Mouse (Mus musculus) embryo, embryonic 10.5 days (tissue): Measurements from ENCODE around the gene Irs2.
A peak's percentile ranks its signal among the peaks of the same experiment; 100 is the strongest.

Source experiments
- DNase-seq: peaks from one replicate; pipeline ENCODE4 v3.0.0-alpha.2; 2015; ENCODE audit warnings: low spot score

Gene Irs2

DNA sequence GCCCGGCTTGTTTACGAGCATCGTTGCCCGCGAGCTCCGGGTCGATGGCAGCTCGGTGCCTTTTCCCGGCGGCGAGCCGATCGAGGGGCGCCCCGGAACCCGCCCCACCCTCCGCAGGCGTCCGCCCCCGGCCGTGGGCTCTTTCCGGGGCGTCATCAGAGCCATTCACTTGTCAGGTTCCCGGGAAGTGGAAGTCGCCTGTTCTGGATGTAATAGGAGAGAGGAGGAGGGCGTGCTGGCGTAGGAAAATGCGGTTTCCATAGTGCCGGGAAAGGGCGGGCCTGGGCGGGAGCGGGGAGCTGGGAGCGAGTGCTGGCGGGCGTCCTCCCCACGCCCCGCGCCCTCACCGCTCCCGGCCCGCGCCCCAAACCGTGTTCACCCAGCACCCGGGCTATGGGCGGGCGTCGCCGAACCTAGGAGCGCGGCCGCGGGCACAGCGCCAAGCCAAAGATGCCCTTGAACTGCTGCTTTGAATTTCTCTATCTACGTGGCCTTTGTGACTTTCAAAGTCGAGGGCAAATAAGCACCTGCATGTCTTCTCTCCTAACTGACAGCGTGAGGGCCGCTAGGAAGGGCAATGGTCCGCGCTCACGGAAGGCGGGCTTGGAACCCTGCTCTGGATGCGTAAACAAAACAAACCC lies 1.3 kb upstream of the Irs2 start:
- peak; percentile 82 for DNase-seq

DNA sequence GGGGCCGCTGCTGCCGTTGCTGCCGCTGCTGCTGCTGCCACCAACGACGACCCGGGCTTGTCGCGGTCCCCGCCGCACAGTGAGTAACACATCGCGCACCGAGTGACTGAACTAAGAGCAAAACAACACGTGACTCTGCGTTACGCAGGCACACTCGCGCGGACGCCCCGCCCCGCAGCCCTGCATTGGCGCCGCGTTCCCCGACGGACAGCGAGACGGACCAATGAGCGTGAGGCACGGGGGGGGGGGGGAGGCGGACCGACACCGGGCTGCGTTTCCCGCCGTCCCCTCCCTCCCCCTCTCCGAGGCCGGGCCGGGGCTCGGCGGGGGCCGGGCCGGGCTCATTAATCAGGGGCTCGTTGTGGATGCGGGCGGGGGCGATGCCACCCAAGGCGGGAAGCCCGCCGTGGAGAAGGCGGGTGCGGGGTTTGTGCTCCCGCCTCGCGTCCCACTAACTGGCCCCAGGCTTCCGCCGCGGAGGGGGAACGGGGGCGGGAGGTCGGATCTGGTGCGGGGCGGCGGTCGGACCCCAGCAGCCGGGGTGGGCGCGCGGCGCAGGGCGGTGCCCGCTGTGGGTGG lies 673 bp upstream of the Irs2 start:
- DNase-seq, result peak; percentile 97

DNA sequence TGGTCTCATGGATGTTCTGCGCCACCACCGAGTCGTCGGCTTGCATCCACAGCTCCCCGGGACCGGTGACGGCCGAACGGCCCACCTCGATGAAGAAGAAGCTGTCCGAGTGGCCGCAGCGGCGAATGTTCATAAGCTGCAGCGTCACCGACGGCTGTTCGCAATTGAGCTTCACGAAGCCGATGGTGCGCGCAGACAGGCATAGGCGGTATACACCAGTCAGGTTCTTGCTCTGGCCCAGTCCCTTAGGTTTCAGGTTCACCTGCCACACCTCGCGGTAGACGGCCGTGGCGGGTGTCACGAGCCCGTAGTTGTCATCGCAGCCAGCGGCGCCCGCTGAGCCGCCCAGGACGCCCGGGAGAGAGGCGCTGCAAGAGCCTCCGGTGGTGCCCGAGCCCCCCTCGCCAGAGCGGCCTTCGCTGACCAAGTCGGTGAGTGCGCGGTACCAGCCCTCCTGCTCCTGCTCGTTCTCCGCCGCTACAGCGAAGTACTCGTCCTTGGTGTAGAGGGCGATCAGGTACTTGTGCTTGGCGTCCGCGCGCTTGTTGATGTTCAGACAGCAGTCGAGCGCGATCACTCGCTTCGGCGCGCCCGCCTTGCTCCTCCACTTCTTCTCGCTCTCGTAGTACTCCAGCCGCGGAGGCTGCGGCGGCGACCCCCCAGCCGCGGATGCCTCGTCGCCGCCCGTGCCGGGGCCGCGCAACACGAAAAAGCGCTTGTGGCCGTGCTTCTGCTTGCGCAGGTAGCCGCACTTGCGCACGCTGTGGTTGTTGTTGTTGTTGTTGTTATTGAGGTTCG lies 478 bp downstream of the Irs2 start:
- DNase-seq, result peak; percentile 74

DNA sequence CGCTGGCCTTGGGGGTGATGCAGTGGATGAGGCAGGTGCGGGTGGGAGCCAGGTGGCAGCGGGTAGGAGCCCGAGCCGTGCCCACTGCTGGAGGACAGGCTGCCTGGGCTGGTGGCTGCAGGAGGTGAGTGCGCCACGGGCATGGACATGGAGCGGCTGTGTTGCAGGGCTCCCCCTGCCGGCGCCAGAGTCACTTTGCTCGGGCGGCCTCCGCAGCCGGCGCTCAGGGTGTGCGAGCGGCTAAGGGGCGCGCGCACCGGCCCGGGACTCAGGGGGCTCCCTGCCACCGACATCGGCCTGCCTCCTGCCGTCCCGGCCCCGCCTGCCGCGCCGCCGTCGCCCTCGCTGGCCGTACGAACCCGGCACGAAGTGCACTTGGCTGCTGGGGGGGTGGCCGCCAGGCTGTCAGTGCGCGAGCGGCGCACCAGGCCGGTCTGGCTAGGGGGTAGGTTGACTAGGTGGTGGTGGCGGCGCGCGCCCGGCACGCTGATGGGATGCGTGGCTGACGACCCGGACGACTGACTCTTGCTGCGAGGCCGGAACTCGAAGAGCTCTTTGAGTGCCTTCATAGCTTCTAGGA lies 1.2 kb downstream of the Irs2 start:
- DNase-seq, result peak; percentile 92

DNA sequence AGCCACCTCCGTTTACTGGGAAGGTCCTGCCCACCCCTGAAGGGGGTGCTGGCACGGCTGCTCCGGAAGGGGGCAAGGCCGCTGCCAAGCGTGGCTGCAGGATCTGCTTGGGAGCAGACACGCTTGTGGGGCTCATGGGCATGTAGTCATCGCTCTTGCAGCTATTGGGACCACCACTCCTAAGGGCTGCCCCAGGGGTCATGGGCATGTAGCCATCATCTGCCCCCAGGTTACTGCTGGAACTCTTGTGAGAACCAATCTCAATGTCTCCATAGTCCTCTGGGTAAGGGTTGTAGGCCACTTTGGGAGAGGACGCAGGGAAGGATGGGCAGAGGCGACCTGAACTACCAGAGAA lies 2.0 kb downstream of the Irs2 start:
- no peak for DNase-seq

DNA sequence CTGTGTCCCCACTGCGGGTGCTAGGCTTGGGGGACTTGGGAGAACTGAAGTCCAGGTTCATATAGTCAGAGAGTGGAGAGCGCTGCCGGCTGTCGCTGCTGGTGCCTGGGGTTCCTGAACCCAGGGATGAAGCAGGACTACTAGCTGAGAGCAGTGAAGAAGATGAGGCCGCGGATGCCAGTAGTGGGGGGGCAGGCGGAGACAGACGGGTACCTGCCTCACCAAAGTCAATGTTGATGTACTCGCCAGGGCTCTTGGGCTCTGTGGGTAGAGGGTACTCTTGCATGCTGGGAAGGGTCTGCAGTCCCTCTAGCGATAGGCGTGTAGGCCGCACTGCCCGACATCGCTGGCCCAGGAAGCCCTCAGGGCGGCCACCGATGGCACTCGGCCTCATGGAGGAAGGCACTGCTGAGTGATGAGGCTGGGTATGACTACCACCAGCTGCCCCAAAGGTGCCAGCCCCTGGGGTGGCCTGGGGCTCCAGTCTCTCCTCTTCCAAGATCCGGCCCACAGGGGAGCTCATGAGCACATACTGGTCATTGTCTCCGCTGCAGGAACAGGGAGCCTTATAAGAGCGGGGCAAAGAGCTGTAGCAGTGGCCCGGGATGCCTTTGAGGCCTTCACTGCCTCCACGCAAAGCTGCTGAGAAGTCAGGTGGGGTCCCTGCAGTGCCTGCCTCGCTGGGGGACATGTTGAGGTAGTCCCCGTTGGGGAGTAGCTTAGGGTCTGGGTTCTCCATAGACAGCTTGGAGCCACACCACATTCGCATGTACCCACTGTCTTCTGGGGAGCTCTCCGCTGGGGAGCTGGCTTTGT lies 2.6 kb downstream of the Irs2 start:
- no peak for DNase-seq

DNA sequence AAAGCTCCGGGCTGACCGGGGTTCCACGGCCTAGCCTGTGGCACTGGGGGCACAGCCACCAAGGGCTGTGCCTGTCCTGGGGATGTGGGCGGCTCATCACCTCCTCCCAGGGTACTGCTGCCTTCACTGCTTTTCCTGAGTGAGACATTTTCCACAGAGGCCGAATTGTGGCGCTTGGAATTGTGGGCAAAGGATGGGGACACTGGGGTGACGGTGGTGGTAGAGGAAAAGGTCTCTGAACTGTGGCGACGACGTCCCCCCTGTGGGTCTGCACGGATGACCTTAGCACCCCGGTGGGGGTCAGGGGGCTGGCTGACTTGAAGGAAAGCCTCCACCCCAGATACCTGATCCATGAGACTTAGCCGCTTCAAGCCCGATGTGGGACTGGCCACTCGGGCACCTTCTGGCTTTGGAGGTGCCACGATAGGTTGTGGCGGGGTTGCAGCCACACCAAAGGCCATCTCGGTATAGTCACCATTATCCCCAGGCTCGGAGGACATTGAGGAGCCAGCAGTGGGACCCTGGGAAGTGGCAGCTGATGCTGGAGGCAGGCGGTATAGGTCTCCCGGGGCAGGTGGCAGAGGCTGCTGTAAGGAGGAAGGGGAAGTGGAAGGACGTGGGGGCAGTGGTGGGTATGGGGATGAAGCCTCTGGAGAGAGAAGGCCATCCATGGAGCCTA lies 3.3 kb downstream of the Irs2 start:
- DNase-seq, result no peak

DNA sequence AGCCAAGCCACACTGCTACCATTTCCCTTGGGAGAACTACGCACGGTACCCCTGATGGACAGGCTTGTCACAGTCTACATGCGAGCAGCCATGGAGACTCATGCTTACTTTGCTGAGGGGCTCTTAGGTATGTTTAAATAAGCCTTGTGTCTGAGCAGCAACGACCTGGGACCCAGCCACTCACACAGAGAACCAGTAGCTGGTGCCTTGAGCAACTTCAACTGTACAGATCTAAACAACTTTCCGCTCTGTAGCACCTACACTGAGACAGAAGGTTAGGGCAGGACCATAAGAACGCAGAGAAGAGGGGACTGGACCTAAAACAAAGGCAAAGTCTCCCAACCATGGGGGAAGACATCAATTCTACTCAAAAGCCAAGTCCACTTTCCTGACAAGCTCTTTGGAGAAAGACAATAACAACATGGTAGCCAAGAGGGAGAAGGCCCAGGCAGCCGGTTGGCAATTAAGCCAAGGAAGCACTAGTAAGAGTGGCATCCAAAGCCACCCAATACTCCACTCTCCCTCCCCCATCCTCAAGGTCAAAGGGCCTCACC lies 4.3 kb downstream of the Irs2 start:
- DNase-seq, result no peak

DNA sequence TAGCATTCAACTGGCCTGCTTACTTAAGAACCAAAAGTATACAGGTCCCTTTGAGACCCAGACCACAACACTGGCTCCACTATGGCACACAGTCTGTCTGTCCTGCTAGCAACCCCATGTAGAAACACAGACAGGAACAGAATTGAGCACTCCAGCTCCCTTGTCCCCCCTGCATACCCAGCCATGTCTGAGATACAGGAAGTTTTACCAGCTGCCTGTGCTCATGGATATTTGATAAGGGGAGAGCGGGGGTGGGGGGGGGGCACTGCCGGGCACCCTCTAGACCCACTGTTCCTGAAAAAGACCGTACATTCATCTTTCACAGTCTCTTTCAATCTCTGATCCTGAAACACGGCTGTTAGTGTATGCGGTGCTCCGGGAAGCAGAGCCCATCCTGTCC lies 5.0 kb downstream of the Irs2 start:
- no peak for DNase-seq

DNA sequence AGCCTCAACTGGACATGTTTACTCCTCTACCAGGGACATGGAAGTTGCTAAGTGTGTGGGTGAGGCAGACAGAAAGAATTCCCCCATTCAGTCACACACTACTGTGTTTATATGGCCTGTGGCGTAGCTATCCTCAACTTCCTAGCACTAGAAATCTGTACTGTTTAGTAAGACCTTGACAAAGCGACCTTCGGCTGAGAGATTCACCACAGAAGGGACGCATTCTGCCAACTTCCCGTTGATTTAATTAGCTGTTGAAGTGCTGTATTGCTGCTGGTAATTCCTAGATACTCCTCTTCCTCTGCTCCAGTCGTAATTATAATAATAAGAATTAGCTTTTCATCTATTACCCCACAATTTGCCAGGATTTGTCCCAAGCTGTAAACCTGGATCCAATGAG lies 5.4 kb downstream of the Irs2 start:
- no peak for DNase-seq

DNA sequence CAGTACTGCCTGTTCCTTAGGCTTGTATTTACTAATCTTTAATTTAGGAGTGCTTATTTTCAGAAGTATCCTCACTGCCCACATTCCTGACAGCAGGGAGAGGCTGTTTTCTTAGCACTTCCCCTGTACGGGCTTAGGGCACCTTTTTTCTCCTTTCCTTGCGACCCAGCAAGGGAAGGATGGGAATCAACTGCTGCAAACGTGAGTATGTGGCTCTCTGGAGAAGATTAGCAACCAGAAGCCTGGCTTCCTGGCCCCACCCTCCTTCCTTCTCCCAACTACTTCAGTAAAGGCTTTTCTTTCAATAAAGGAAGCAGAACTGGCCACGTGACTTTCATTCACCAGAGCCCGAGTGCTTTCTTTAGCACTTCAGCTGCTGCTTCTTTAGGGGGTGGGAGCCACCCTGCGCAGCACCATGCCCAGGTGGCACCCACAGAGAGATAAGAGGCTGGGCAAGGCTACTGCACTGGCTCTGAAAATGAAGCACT lies 7.2 kb downstream of the Irs2 start:
- DNase-seq, result peak; percentile 76

DNA sequence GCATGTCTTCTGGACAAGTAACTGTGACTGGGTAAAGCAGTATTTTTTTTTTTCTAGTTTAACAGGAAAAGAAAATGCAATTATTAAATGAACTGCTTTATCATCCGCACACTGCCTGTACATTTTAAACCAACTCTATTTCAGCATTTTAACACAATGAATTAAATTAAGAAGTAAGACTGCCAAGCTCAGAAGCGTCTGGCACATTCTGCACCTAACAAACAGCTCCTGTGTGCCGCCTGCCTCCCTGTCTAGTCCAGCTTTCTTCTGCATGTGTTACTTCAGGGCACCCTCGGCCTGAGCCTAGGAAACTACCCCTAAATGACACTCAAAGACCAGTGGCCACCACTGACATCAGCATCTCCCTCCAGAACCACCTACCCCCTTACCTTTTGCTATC lies 8.7 kb downstream of the Irs2 start:
- DNase-seq, result no peak

DNA sequence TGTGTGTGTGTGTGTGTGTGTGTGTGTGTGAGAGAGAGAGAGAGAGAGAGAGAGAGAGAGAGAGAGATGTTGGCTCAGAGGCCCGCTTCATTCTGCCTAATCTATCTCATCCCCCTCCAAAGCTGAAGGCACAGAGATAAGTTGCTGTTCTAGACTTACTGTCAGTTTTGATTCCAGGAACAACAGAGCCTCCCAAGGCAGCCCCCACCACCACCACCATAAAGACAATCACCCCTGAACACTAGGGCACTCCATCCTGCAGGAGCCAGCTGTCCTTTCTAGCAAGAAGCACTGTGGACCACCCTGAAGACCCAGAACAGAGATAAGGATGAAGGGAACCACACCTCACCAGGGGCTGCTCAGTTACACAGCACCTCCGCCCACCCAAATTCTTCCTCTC lies 12.0 kb downstream of the Irs2 start:
- DNase-seq, result no peak

DNA sequence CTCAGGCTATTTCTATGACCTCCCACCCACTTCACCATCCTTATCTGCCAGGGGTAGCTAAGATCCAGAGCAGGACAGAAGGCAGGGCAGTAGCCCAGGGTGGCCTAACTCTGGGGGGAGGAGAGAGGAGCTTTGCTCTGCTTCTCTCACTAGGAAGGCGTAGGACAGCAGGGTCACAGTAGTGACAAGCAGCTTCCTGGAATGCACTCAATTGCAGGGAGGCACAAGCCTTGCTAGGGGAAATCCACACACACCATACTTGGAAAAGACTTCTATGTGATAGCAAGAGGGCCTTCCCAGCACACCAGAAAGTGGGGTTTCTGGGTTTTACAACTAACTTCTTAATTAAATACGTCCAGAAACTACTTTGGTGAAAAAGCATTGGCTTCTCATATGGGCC lies 12.5 kb downstream of the Irs2 start:
- no peak for DNase-seq

DNA sequence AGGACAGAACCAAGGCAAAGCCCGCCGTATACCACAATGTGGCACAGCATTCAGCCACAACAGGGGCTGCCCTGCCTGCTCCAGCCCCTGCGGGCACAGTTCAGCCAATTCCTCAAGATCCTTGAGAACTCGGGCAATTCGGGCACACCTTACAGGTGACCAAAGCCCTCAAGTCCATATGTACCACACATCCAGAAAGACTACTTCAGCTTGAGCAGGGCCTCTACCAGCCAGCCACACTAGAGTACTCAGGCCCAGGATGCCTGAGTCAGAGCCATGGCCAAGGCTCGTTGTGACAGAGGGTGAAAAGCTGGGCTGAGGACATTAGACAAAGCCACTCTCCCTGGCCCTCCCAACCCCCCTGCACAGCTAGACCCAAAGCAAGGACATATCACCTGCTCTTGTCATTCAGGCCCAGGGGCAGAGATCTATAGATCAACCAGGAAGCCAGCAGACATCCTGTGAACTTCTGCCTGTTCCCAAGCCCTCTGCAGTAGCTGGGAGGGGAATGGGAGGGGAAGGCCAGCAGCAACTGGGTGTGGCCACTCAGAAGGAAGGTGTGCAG lies 13.8 kb downstream of the Irs2 start:
- DNase-seq, result no peak

DNA sequence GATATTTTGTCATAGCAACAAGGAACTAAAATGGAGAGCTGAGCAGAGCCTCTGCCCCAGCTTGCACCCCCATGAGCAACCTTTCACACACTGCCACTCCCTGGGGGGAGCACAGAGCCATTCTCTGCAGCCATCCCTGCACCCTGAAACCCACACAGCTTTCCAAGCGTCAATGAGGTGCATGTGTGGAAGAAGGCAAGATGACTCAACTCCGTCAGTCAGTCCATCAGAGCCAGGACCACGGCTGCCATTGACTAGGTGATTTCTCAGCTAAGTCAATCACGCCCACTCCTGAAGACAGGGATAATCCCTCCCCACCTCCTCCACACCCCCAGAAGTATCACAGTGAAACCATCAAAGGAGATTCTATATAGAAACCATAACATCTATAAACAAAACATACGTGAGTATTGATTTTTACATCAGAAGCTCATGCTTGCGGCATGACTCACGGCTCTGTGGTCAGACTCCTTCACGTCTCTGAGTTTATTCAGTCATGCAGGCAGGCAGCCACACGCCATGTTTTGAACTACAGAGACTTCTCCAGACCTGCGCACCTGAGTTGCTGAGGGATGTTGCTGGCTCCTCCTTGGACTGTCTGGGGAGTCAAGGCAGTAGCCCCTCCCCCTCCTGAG lies 14.6 kb downstream of the Irs2 start:
- DNase-seq, result no peak

DNA sequence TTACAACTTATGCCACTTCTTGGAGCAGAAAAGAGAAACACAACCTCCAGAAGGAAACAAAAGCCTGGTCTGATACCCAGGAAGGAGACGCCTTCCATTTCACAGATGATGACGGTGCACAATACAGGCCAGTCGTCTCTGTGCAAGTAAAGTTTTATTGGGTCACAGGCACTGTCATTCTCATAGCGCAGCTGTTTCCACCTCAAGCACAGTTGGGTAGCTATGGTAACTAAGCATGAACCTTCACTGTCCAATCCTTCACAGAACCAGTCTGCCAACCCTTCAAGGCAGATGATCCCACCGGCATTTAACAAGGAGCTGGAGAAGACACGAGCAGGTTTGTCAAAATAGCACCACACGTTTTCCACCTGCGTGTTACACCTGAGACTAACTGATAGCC lies 16.2 kb downstream of the Irs2 start:
- DNase-seq, result no peak

DNA sequence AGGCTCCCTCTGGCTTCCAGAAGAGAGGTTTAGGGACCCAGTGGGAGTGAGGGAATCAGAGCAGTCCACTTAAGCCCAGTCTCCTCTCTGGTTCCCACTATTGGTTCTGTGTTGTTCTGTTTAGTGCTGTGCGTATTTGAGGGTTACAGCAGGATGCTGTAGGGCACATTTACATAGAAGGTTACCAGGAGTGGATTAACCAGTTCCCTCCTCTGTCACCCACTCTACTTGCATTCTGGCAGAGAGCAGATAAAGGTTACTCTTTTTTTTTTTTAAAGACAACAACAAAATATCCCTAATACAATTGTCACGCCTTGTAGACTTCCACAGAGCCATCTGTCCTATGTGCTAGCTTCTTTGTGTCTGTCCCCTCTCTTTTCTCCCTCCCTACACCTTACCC lies 16.9 kb downstream of the Irs2 start:
- DNase-seq, result no peak

DNA sequence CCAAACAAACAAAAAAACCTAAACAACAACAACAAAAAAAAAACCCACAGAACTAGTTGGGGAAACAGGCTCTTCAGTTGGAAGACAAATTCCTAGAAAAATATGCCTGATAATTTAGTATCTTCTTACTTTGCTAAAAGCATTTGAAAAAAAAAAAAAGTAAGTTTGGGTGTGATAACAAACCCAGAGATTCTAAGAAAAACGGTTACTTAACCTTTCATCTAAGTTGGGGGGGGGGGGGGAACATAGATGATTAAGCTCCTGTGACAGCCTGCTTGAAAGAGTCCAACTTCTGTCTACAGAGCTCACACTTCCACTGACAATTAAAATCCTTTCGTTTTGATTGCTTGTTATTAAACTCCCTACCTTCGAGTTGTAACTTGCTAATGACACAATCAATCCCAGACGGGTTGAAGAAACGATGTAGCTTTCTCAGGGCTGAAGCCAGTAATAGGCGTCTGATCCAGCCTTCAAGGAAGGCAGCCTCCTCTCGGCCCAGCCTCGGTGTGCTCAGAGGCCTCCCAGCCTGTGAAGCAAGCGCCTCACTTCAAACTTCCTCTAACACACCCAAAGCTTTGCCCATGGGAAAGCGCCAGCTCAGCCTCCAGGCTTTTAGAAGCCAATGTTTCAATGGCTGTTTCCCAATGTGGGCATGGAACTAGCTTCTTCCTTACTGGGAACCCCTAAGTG lies 17.7 kb downstream of the Irs2 start:
- DNase-seq, result no peak

DNA sequence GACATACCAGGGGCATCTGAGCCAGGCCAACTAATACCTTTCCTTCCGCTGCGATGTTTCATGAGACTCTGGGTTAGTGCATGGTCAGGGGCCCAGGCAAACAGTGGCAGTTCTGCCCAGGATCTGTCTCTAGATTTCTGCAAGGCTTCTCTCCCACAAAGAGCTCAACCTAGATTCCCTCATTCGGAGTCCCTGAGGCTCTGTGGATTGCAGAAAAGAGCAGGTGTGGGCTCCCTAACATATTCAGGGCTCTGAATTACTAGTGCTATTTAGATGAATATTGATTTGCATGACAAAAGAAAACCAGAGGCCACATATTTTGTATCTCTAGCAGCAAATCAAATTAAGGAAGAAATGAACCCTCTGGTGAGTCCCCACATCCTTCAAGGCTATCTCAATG lies 18.3 kb downstream of the Irs2 start:
- DNase-seq, result no peak
